Mouse (Mus musculus): Measurements from ENCODE around the gene AA467197.

GRCm38 (mm10) chr2:122601354-122601753 lies 35.4 kb upstream of the AA467197 start:
- no peak for TF ChIP-seq CTCF (IDR thresholded peaks at IDR 0.05; ENCODE audit: control insufficient read depth, insufficient read depth, low read length)
- TF ChIP-seq POLR2A (IDR thresholded peaks at IDR 0.05; ENCODE audit: borderline replicate concordance, control insufficient read depth, low read depth, low read length): no peak

Data from bone marrow, adult 2 months (tissue).